Mouse (Mus musculus): ENCODE results near the gene Enpp1. TPM values are rescaled to one million over a fixed set of nuclear protein-coding genes. Genes with fewer than 3 reads are reported as not detected.
"Not testable (repeated sequence)": the region's sequence is repeated elsewhere in the genome, so short reads cannot be mapped to it uniquely, and the experiment has no call there.

The Enpp1 gene
- polyA plus RNA-seq, 1 experiment from 2014 or later = 8.7 TPM

- ATAC-seq = peak; percentile 91
These were observed 82.8 kb downstream of the Enpp1 start for GRCm38 (mm10) chr10:24629086-24629720.

GRCm38 (mm10) chr10:24628466-24628865 lies 83.5 kb downstream of the Enpp1 start:
- H3K9ac ChIP-seq = no peak overlapping the region
- no peaks in the 10 kb centered on the region for H3K36me3 ChIP-seq
- ATAC-seq = peak; percentile 13
- no peaks in the 10 kb centered on the region for H3K27me3 ChIP-seq (replicated peaks)
- no peaks in the 10 kb centered on the region for H3K9me3 ChIP-seq
- peak overlapping the region; percentile 45 for H3K4me2 ChIP-seq (replicated peaks)
- H3K4me3 ChIP-seq (replicated peaks) = no peak overlapping the region
- H3K27ac ChIP-seq = peak overlapping the region; percentile 88
- WGBS = 27% methylated on average over 9 of the region's 9 CpGs
- H3K4me1 ChIP-seq (replicated peaks) = peaks cover 6% of the 10 kb centered on the region; the same call in 1 of the 2 replicates

More at GRCm38 (mm10) chr10:24629086-24629720, 82.8 kb downstream of the Enpp1 start:
- H3K9ac ChIP-seq = no peak overlapping the region
- peak overlapping the region; percentile 45 for H3K4me2 ChIP-seq (replicated peaks)
- peak overlapping the region; percentile 88 for H3K27ac ChIP-seq
- no peaks in the 10 kb centered on the region for H3K27me3 ChIP-seq (replicated peaks)
- H3K4me1 ChIP-seq (replicated peaks) = peaks cover 8% of the 10 kb centered on the region
- H3K36me3 ChIP-seq = no peaks in the 10 kb centered on the region
- 51% methylated on average over 9 of the region's 9 CpGs for WGBS
- no peaks in the 10 kb centered on the region for H3K9me3 ChIP-seq
- no peak overlapping the region for H3K4me3 ChIP-seq (replicated peaks)

GRCm38 (mm10) chr10:24627262-24627661 lies 84.7 kb downstream of the Enpp1 start:
- Histone ChIP-seq H3K4me1 (replicated peaks) (peaks cover 6% of the 10 kb centered on the region; the same call in 1 of the 2 replicates), H3K27me3 (replicated peaks) (no peaks in the 10 kb centered on the region), H3K36me3 (no peaks in the 10 kb centered on the region), H3K9ac (no peak overlapping the region), H3K4me3 (replicated peaks) (no peak overlapping the region), H3K9me3 (no peaks in the 10 kb centered on the region), H3K4me2 (replicated peaks) (no peak overlapping the region), H3K27ac (no peak overlapping the region)
- ATAC-seq = no peak
- 68% methylated on average over 12 of the region's 12 CpGs for WGBS

- no peak overlapping the region for H3K9ac ChIP-seq
- 38% methylated on average over 24 of the region's 24 CpGs for whole genome bisulfite sequencing
- no peak for ATAC-seq
These were observed 86.8 kb downstream of the Enpp1 start for GRCm38 (mm10) chr10:24625060-24625701.

GRCm38 (mm10) chr10:24622586-24622985 lies 89.4 kb downstream of the Enpp1 start:
- Histone ChIP-seq H3K27me3 (replicated peaks) (no peaks in the 10 kb centered on the region), H3K9ac (no peak overlapping the region)

More at GRCm38 (mm10) chr10:24625060-24625701, 86.8 kb downstream of the Enpp1 start:
- H3K4me3 ChIP-seq (replicated peaks) = no peak overlapping the region
- H3K27ac ChIP-seq = no peak overlapping the region
- H3K9me3 ChIP-seq = no peaks in the 10 kb centered on the region
- peaks cover 6% of the 10 kb centered on the region; the same call in 1 of the 2 replicates for H3K4me1 ChIP-seq (replicated peaks)
- H3K27me3 ChIP-seq (replicated peaks) = no peaks in the 10 kb centered on the region
- H3K36me3 ChIP-seq = no peaks in the 10 kb centered on the region
- H3K4me2 ChIP-seq (replicated peaks) = no peak overlapping the region; the same call in 1 of the 2 replicates

GRCm38 (mm10) chr10:24621572-24621971 lies 90.4 kb downstream of the Enpp1 start:
- no peak overlapping the region for H3K4me2 ChIP-seq (replicated peaks)
- H3K27ac ChIP-seq = no peak overlapping the region
- H3K4me3 ChIP-seq (replicated peaks) = no peak overlapping the region
- H3K9ac ChIP-seq = no peak overlapping the region
- H3K4me1 ChIP-seq (replicated peaks) = no peaks in the 10 kb centered on the region
- no peaks in the 10 kb centered on the region for H3K36me3 ChIP-seq
- ATAC-seq = no peak
- no peaks in the 10 kb centered on the region for H3K27me3 ChIP-seq (replicated peaks)
- no peaks in the 10 kb centered on the region for H3K9me3 ChIP-seq
- 31% methylated on average over 9 of the region's 9 CpGs for WGBS

More at GRCm38 (mm10) chr10:24622586-24622985, 89.4 kb downstream of the Enpp1 start:
- no peak overlapping the region for H3K4me3 ChIP-seq (replicated peaks)
- H3K4me2 ChIP-seq (replicated peaks) = no peak overlapping the region
- no peaks in the 10 kb centered on the region for H3K36me3 ChIP-seq
- WGBS = 38% methylated on average over 7 of the region's 7 CpGs
- H3K9me3 ChIP-seq = no peaks in the 10 kb centered on the region
- no peak overlapping the region for H3K27ac ChIP-seq
- ATAC-seq = no peak
- peaks cover 4% of the 10 kb centered on the region; the same call in 1 of the 2 replicates for H3K4me1 ChIP-seq (replicated peaks)

- H3K4me3 ChIP-seq (replicated peaks); H3K27me3 ChIP-seq (replicated peaks); ATAC-seq; H3K4me2 ChIP-seq (replicated peaks); H3K9ac ChIP-seq; H3K9me3 ChIP-seq; H3K27ac ChIP-seq; H3K36me3 ChIP-seq; H3K4me1 ChIP-seq (replicated peaks): not testable (repeated sequence)
- 94% methylated on average over 1 of the region's 1 CpGs for WGBS
These were observed 95.4 kb downstream of the Enpp1 start for GRCm38 (mm10) chr10:24616572-24616971.

- H3K9me3 ChIP-seq = no peaks in the 10 kb centered on the region
- no peaks in the 10 kb centered on the region for H3K27me3 ChIP-seq (replicated peaks)
- no peak for ATAC-seq
- no peak overlapping the region for H3K4me3 ChIP-seq (replicated peaks)
- H3K4me2 ChIP-seq (replicated peaks) = no peak overlapping the region
- no peak overlapping the region for H3K9ac ChIP-seq
- no peaks in the 10 kb centered on the region for H3K4me1 ChIP-seq (replicated peaks)
- H3K27ac ChIP-seq = no peak overlapping the region
- 89% methylated on average over 6 of the region's 6 CpGs for WGBS
- no peaks in the 10 kb centered on the region for H3K36me3 ChIP-seq
These were observed 96.2 kb downstream of the Enpp1 start for GRCm38 (mm10) chr10:24615799-24616198.

- Histone ChIP-seq H3K4me2 (replicated peaks) (no peak overlapping the region), H3K4me3 (replicated peaks) (no peak overlapping the region), H3K27me3 (replicated peaks) (no peaks in the 10 kb centered on the region), H3K36me3 (no peaks in the 10 kb centered on the region), H3K27ac (no peak overlapping the region), H3K9me3 (no peaks in the 10 kb centered on the region), H3K4me1 (replicated peaks) (no peaks in the 10 kb centered on the region), H3K9ac (no peak overlapping the region)
- no peak for ATAC-seq
- WGBS = 89% methylated on average over 4 of the region's 4 CpGs
These were observed 97.2 kb downstream of the Enpp1 start for GRCm38 (mm10) chr10:24614726-24615125.

GRCm38 (mm10) chr10:24609766-24610165 lies 102.2 kb downstream of the Enpp1 start:
- 82% methylated on average over 9 of the region's 9 CpGs for WGBS
- no peak for ATAC-seq
- no peak overlapping the region for H3K4me3 ChIP-seq (replicated peaks)

GRCm38 (mm10) chr10:24609146-24609545 lies 102.8 kb downstream of the Enpp1 start:
- Histone ChIP-seq H3K9me3 (no peaks in the 10 kb centered on the region), H3K4me3 (replicated peaks) (no peak overlapping the region), H3K9ac (no peak overlapping the region), H3K4me2 (replicated peaks) (no peak overlapping the region), H3K27me3 (replicated peaks) (no peaks in the 10 kb centered on the region), H3K4me1 (replicated peaks) (no peaks in the 10 kb centered on the region), H3K36me3 (no peaks in the 10 kb centered on the region), H3K27ac (no peak overlapping the region)
- 85% methylated on average over 3 of the region's 3 CpGs for WGBS
- no peak for ATAC-seq

More at GRCm38 (mm10) chr10:24609766-24610165, 102.2 kb downstream of the Enpp1 start:
- Histone ChIP-seq H3K9ac (no peak overlapping the region), H3K9me3 (no peaks in the 10 kb centered on the region), H3K27ac (no peak overlapping the region), H3K4me2 (replicated peaks) (no peak overlapping the region), H3K4me1 (replicated peaks) (no peaks in the 10 kb centered on the region), H3K27me3 (replicated peaks) (no peaks in the 10 kb centered on the region), H3K36me3 (no peaks in the 10 kb centered on the region)

- Histone ChIP-seq H3K4me3 (replicated peaks) (no peak overlapping the region), H3K27me3 (replicated peaks) (no peaks in the 10 kb centered on the region), H3K27ac (no peak overlapping the region), H3K4me1 (replicated peaks) (no peaks in the 10 kb centered on the region), H3K9me3 (no peaks in the 10 kb centered on the region), H3K4me2 (replicated peaks) (no peak overlapping the region), H3K36me3 (no peaks in the 10 kb centered on the region), H3K9ac (no peak overlapping the region)
- peak; percentile 77 for ATAC-seq
These were observed 108.2 kb downstream of the Enpp1 start for GRCm38 (mm10) chr10:24603727-24604126.

GRCm38 (mm10) chr10:24603035-24603434 lies 108.9 kb downstream of the Enpp1 start:
- H3K27ac ChIP-seq = no peak overlapping the region
- no peaks in the 10 kb centered on the region for H3K4me1 ChIP-seq (replicated peaks)
- H3K9me3 ChIP-seq = no peaks in the 10 kb centered on the region
- no peak for ATAC-seq
- no peaks in the 10 kb centered on the region for H3K36me3 ChIP-seq
- H3K4me2 ChIP-seq (replicated peaks) = no peak overlapping the region
- 74% methylated on average over 2 of the region's 2 CpGs for WGBS
- H3K9ac ChIP-seq = no peak overlapping the region
- H3K27me3 ChIP-seq (replicated peaks) = no peaks in the 10 kb centered on the region
- H3K4me3 ChIP-seq (replicated peaks) = no peak overlapping the region

All from intestine, embryonic 15.5 days (tissue).